Mouse (Mus musculus): ENCODE data around the gene Ablim2.

The Ablim2 gene

GRCm38 (mm10) chr5:35915629-35916300, 158.1 kb downstream of the Ablim2 start:
- no peak for DNase-seq (ENCODE audit: low read depth)

- no peak for DNase-seq (ENCODE audit: low read depth)
Observed at GRCm38 (mm10) chr5:35916666-35917065, 159.0 kb downstream of the Ablim2 start.

- DNase-seq (ENCODE audit: low read depth), result no peak
Observed at GRCm38 (mm10) chr5:35918387-35918786, 160.7 kb downstream of the Ablim2 start.

GRCm38 (mm10) chr5:35920076-35920475, 162.4 kb downstream of the Ablim2 start:
- DNase-seq (ENCODE audit: low read depth), result no peak

- no peak for DNase-seq (ENCODE audit: low read depth)
Observed at GRCm38 (mm10) chr5:35920557-35920956, 162.9 kb downstream of the Ablim2 start.

GRCm38 (mm10) chr5:35921141-35921540, 163.5 kb downstream of the Ablim2 start:
- DNase-seq (ENCODE audit: low read depth), result no peak

GRCm38 (mm10) chr5:35921595-35922254, 164.0 kb downstream of the Ablim2 start:
- no peak for DNase-seq (ENCODE audit: low read depth)

GRCm38 (mm10) chr5:35923448-35923847, 165.8 kb downstream of the Ablim2 start:
- no peak for DNase-seq (ENCODE audit: low read depth)

GRCm38 (mm10) chr5:35925171-35925634, 167.5 kb downstream of the Ablim2 start:
- DNase-seq (ENCODE audit: low read depth), result no peak

- DNase-seq (ENCODE audit: low read depth), result no peak
Observed at GRCm38 (mm10) chr5:35926511-35926910, 168.8 kb downstream of the Ablim2 start.

GRCm38 (mm10) chr5:35931296-35931695, 173.6 kb downstream of the Ablim2 start:
- no peak for DNase-seq (ENCODE audit: low read depth)

- DNase-seq (ENCODE audit: low read depth), result no peak
Observed at GRCm38 (mm10) chr5:35933059-35933458, 175.4 kb downstream of the Ablim2 start.

All from c-Kit-positive CD71-negative TER-119-negative erythroid progenitor cells, embryonic 14.5 days (primary cell).